Mouse (Mus musculus): ENCODE data around the gene Alpl. TPM values are rescaled to one million over a fixed set of nuclear protein-coding genes. Genes with fewer than 3 reads are reported as not detected.

The Alpl gene
- total RNA-seq, 2 experiments from 2014 or later = 6.2 to 7.4 TPM

- intact Hi-C loops (cut with DNase I) = no loop called here
- no peak for DNase-seq (ENCODE audit: low spot score in 2 of 2)
Observed at GRCm38 (mm10) chr4:137774013-137774412, 22.2 kb downstream of the Alpl start.

DNA sequence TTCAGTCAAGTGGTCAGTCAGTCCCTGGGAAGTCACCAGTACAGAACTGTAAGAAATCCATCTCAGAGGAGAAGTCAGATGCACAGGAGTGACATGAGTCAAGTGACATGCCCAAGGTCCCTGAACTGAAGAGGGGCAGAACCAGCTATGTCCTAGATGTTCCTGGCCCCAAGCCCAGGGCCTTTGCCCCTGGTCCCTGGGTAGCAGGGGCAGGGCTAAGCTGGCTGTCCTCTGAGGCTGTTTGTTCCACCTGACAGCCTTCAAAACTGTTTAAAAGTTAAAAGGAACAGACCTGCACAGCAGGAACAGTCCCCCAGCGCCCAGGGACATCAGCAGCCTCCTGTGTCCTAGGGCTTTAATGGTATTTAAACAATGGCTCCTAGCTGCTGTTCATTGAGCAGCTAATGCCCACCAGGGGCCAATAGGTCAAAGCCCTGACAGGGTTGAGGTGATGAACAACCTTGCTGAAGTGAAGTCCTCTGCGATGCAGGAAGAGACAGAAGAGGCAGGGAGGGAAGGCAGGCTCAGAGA is 22.8 kb downstream of the Alpl start:
- intact Hi-C loops (cut with DNase I) = no loop called here
- DNase-seq (ENCODE audit: low spot score in 2 of 2) = no peak

DNA sequence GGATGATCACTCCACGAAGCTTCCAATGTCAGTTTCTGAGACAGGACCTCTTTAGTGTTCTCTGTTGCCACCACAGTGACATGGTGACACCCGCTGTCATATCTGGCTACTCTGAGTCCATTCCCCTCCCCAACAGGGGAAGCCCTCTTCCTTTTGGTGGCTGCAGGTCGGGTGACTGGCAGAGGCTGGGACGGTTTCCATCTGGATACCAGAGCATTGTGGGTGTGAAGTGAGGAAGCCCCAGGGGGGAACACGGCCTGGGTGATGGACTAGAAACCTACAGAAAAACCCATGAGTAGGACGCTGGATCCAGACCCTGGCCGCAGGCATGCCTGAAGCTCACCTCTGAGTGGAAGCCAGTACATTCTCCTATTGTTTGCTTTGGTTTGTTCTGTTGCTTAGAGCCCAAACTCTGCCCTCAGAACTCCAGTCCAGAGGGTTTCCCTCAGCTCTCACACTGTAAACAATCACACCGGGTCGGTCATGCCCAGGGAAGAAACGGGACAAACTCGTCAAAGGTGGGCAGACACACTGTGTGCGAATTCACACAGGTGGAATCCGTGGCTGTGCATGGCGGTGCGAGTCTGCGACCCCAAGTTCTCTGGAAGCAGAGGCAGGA is 23.6 kb downstream of the Alpl start:
- no peak for DNase-seq (ENCODE audit: low spot score in 2 of 2)
- intact Hi-C loops (cut with DNase I) = no loop called here

GRCm38 (mm10) chr4:137771749-137772148 is 24.4 kb downstream of the Alpl start:
- DNase-seq (ENCODE audit: low spot score in 2 of 2) = no peak
- intact Hi-C loops (cut with DNase I) = no loop called here

GRCm38 (mm10) chr4:137770901-137771612 is 25.1 kb downstream of the Alpl start:
- intact Hi-C loops (cut with DNase I) = no loop called here
- no peak for DNase-seq (ENCODE audit: low spot score in 2 of 2)

DNA sequence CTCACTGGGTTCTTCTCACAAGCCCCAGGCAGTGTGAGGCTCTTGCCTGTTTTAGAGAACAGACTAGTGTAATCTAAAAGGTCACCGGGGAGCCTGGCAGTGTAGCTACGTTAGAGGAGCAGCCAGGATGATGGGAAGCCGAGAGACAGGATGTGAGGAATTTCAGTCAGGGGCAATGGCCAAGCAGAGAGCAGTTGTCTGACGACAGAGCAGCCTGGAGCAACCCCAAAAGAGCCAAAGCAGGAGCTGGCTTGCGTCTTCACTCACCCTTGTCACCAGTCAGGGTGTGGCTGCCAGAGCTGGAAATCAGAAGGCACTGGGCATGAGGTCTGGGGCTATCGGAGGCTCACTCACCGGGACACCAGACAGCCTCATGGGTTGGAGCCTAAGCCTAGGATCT is 26.5 kb downstream of the Alpl start:
- intact Hi-C loops (cut with DNase I) = no loop called here
- DNase-seq (ENCODE audit: low spot score in 2 of 2) = no peak

DNA sequence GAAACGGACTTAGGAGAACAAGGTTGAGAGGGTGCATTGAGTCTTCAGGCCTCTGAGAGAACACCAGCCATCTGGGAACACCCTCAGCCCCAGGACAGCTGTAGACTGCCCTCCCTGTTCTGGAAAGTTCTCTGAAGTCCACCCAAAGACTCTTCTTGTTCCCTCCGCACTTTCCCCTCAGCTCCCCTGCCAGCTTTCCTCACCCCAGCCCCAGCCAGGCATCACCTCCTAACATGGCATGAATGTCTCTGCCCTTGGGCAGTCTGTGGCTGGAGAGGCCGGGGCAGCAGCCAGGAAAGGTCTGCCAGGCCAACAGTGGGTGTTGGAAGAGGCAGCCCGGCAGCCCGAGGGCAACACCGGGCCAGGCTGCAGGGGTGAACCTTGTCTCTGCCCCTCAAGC is 27.4 kb downstream of the Alpl start:
- DNase-seq (ENCODE audit: low spot score in 2 of 2) = no peak
- intact Hi-C loops (cut with DNase I) = no loop called here

DNA sequence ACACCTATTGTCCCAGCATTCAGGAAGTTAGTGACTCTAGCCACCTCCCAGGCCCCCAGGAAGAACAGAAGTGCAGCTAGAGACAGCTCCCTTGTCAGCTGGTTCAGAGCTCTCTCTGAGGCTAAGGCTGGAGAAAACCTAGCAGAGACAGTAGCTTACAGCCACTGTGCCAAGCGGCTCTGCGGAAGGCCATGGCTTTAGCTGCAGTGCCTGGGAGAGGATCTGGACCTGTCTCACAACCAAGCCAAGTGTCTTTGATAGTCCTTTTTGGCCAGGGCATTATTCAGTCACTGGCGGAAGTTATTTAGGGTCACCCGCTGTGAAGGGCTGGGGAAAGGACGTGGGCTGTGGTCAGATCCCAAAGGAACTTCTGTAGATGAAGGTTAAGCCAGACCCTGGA is 27.8 kb downstream of the Alpl start:
- intact Hi-C loops (cut with DNase I) = no loop called here
- no peak for DNase-seq (ENCODE audit: low spot score in 2 of 2)

DNA sequence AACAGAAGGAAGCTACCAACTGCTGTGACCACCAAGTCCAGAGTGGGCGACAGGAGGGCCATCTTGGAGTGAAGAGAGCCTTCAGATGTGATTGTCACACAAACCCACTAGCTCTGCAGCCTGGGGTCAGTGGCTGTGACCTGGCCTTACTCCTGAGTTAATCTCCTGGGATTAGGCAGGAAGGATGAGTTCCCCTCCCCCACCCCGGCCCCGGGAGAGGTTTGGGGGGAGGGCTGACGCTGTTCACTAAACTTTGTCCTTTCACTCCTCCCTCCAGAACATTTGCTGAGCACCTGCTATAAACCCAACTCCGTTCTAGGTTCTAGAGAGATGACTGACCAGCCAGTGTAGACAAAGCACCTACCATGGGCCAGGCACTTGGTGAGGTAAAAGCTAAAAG is 29.8 kb downstream of the Alpl start:
- DNase-seq (ENCODE audit: low spot score in 2 of 2) = no peak
- intact Hi-C loops (cut with DNase I) = no loop called here

DNA sequence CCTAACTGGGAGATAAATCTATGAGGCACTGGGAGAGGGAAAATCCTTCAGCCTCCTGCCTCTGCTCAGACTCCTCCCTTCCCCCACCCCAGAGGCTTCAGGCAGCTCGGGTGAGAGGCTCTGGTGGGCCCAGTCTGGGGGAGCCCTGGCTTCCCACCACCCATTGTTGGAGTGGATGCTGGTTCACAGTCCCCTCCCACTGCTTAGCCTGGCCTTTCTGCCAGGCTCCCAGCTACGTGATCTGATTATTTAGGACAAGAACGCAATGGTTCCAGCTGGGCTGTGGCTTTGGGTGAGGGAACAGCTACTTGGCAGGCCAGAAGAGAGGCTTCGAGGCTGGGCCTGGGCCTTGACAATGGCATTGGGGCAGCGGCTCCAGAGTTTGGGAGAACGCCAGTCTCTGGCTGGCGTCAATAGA is 30.6 kb downstream of the Alpl start:
- intact Hi-C loops (cut with DNase I) = no loop called here
- peak; percentile 25 to 27 for DNase-seq (ENCODE audit: low spot score in 2 of 2)

- intact Hi-C loops (cut with DNase I) = no loop called here
Observed at GRCm38 (mm10) chr4:137764621-137765020, 31.6 kb downstream of the Alpl start.

DNA sequence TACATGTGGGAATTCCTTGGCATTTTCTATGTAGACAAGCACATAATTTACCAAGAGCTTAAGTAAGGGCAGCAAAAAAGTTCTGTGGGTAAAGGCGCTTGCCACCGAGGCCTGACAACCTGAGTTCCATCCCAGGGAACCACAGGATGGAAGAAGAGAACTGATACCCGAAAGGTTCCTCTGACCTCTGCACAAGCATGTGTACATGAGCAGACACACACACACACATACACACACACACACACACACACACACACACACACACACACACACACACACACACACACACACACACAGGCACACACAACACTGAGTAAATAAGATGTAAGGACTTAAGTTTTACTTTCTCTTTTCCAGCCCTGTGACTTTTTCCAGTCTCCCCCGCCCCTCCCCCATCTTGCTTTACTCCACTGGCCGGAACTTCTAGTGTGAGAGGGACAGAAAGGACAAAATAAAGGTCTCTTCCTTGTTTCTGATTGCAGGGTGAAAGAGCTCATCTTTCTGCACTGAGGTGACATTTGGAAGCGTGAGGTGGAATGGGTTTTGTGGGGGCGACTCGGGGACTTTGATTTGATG is 32.2 kb downstream of the Alpl start:
- intact Hi-C loops (cut with DNase I) = no loop called here
- DNase-seq (ENCODE audit: low spot score in 2 of 2) = no peak

More at GRCm38 (mm10) chr4:137764621-137765020, 31.6 kb downstream of the Alpl start:
- no peak for DNase-seq (ENCODE audit: low spot score in 2 of 2)

DNA sequence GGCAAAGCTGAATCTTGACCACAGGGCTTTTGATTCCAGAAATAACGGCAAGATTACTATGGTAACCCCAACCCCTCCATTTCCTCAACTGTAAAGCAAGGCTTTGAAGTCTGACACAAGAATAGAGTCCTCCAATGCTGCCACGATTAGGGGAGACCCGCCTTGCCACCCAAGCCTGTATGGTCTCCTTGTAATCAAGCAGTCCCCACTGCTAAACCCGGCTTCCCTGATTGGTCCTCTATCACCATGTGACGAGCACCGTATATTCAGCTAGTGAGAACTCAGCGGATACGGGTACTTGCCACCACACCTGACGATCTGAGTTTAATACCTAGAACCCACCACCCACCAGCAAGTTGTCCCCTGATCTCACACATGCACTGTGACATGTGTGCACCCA is 33.3 kb downstream of the Alpl start:
- intact Hi-C loops (cut with DNase I) = no loop called here
- no peak for DNase-seq (ENCODE audit: low spot score in 2 of 2)

DNA sequence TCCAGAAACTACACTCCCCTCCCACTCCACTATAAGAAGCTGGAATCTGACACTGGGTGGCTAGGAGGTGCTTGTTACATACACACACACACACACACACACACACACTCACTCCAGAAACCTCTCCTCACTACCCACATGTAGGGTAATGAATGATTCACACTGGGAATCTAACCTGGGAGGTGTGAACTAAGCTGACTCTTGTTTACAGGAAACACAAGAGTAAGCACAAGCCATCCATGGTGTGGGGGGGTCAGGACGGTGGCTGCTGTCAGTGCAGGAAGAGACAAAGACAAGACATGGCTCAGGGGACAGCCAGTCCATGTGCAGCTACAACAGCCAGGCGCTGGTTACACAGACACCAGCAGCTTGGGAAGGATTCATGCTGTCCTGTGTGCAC is 41.7 kb downstream of the Alpl start:
- DNase-seq (ENCODE audit: low spot score in 2 of 2) = no peak
- intact Hi-C loops (cut with DNase I) = no loop called here

GRCm38 (mm10) chr4:137753199-137753598 is 43.0 kb downstream of the Alpl start:
- intact Hi-C loops (cut with DNase I) = no loop called here
- no peak for DNase-seq (ENCODE audit: low spot score in 2 of 2)

DNA sequence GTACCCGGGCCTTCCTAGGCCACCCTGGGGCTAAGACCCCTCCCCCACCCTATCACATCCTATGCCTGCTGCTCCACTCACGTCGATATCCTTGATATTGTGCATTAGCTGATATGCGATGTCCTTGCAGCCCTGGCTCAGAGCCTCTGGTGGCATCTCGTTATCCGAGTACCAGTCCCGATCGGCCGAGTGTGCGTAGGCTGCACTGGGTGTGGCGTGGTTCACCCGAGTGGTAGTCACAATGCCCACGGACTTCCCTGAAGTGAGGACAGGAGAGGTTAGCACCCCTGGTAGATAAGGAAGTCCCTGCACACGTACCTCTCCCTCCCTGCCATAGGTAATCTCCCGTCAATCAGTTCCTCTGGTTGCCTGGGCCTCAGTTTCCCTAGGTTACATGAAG is 43.7 kb downstream of the Alpl start:
- intact Hi-C loops (cut with DNase I) = no loop called here
- DNase-seq (ENCODE audit: low spot score in 2 of 2) = no peak

- DNase-seq (ENCODE audit: low spot score in 2 of 2) = no peak
- intact Hi-C loops (cut with DNase I) = no loop called here
Observed at GRCm38 (mm10) chr4:137751717-137752116, 44.5 kb downstream of the Alpl start.

DNA sequence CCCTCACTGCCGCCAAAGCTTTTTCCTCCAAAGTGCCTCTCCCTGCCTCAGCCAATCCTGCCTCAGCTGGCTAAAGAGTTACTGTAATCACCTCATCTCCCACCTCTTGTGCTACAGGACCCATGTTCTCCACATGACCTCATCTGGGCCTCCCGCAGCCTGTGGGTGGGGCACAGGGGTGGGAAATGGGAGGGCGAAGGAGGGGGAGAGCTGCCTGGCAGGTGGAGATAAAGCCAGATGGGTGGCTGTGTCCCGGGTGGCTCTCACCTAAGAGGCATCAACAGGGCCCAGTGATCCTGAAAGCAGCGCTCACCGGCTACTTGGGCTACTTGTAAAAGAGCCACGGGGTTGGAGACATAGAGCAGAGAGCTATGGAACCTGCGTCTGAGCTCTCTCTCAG is 44.9 kb downstream of the Alpl start:
- no peak for DNase-seq (ENCODE audit: low spot score in 2 of 2)
- intact Hi-C loops (cut with DNase I) = no loop called here

- intact Hi-C loops (cut with DNase I) = no loop called here
- no peak for DNase-seq (ENCODE audit: low spot score in 2 of 2)
Observed at GRCm38 (mm10) chr4:137750121-137750520, 46.1 kb downstream of the Alpl start.

DNA sequence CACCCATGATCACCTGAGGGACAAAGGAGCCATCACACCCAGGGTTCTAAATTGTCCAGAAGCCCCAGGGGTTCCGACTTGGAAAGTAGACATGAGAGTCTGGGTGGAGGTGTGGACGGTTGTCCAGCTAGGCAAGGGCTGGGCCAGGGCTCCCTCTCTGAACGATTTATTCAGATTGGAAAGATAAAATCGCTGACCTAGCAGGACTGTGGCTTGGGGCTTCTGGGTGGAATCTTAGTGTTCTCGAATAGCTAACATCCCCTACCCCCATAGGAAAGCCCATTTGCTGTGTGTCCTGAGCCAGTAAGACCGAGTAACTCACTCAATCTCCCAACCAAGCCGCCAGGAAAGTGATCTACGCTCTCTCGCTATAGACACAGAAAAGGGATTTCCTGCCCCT is 46.5 kb downstream of the Alpl start:
- DNase-seq (ENCODE audit: low spot score in 2 of 2) = no peak
- intact Hi-C loops (cut with DNase I) = no loop called here

DNA sequence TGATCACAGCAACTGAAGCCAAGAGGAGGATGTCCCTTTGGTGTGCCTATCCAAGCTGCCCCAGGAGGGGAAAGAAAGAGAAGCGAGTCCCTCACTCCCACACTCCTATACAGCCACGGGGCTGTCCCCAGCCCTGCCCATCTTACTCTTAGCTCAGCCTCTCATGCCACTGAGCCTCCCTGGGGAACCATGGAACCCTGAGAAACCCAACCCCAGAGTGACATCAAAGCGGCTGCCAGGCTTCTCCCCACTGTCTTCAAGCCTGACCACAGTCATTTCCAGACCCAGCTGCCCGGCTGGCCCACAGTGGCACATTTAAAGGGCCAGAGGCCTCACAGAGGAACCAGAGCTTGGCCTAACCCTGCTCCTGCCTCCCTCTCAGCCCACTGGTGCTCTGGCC is 47.5 kb downstream of the Alpl start:
- no peak for DNase-seq (ENCODE audit: low spot score in 2 of 2)
- intact Hi-C loops (cut with DNase I) = no loop called here

All from left cerebral cortex, postnatal 36 days (tissue).